Mouse (Mus musculus) megakaryocyte-erythroid progenitor cell, adult 5 weeks (primary cell): Measurements from ENCODE around the gene Dhx32. TPM values are rescaled to one million over a fixed set of nuclear protein-coding genes. Genes with fewer than 3 reads are reported as not detected.

Experiments
- polyA plus RNA-seq: library from polyadenylated mRNA; stranded (reverse); fragments of >175 nt; gene quantifications from 2 replicates; pipeline ENCODE4 v1.2.3, GENCODE M21; 2012

Gene Dhx32
- 6.1 and 6.8 TPM in 2 replicates for polyA plus RNA-seq

GRCm38 (mm10) chr7:133782717-133783435 is at the start of gene Dhx32:
TSS of gene Dhx32 (minus strand) at chr7:133782726.

DNA sequence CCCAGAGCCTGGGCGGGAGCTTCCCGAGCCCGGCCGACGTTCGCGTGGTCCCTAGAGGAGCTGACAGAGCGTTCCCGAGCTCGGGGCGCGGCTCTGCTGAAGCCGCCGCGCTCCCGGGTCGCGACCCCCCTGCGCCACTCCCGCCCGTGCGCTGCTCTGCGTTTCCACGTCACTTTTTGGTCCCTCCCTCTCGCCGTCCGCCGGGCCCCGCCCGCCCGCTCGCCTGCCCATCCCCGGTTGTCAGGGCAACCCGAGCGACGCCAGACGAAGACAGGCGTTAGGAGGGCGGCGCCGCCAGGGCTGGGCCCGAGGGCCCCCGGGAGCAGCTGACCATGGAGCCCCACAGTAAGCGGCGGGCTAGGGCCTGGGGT is 5.9 kb downstream of the Dhx32 start, which contains the start of gene Fank1:
TSS of gene Fank1 (plus strand) at position 236 of the 371 bp plus-strand sequence.

GRCm38 (mm10) chr7:133679961-133680360 is 102.6 kb downstream of the Dhx32 start, which contains the start of gene Mmp21:
TSS of gene Mmp21 (minus strand) at chr7:133680061.

Other genes starting within 250 kb of the Dhx32 start
- not detected in 2 replicates for gene Tex36, start 180.6 kb downstream of the Dhx32 start, polyA plus RNA-seq
- 2.9 and 3.2 TPM in 2 replicates for gene Edrf1, start 145.2 kb downstream of the Dhx32 start, polyA plus RNA-seq
- gene Mmp21, start 102.7 kb downstream of the Dhx32 start, polyA plus RNA-seq, result not detected in 2 replicates
- 93.9 and 145 TPM in 2 replicates for gene Bccip, start 73.4 kb downstream of the Dhx32 start, polyA plus RNA-seq
- gene Uros, start 72.7 kb downstream of the Dhx32 start, polyA plus RNA-seq, result 2.2 and 3.4 TPM in 2 replicates
- gene Fank1, start 5.9 kb downstream of the Dhx32 start, polyA plus RNA-seq, result not detected in 2 replicates